Mouse (Mus musculus): ENCODE data around the gene Plcb1. TPM values are rescaled to one million over a fixed set of nuclear protein-coding genes. Genes with fewer than 3 reads are reported as not detected.

The Plcb1 gene
- polyA plus RNA-seq (2015; fragmentation: Nextera tagmentation; extraction: Ambion mirVana), result 0.72 and 1.5 TPM in 2 replicates

DNA sequence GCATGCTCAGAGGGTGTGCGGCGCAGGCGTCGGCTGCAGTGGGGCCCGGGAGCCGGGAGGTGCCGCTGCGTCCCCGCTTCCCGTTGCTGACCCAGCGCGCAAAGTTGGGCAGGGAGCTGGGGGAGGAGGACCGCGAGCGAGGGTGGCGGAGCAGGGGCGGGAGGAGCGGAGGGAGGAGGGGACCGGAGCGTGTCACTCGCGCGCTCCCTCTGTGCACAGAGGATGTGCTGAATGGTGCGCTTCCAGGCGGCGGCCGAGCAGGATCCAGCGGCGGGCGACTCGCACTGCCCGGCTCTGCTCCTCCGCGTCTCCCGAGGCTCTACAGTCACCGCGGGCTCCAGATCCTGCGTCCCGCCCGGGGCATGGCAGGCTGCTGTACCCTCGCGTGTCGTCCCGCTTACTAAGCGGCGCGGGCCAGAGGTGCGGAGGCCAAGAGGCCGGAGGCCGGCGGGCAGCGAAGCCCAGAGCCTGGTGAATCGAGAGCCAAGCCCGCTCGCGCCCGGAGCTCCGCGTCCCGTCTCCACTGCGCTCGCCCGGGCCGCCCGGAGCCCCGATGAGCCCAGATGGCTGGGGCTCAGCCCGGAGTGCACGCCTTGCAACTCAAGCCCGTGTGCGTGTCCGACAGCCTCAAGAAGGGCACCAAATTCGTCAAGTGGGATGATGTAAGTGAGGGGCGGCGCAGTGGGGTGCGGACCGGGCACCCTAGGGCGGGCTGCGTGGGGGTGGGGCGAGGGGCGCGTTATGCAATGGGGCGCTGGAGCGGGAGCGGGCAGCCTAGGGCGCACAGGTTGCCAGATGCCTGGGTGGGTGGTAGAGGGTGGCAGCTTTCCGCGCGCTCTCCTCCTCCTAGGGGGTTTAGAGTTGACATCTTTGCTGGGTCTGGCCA is at the start of gene Plcb1:
TSS of gene Plcb1 (plus strand) at position 98 of the 886 bp plus-strand sequence.
- no peak for DNase-seq (ENCODE audit: low spot score)

DNA sequence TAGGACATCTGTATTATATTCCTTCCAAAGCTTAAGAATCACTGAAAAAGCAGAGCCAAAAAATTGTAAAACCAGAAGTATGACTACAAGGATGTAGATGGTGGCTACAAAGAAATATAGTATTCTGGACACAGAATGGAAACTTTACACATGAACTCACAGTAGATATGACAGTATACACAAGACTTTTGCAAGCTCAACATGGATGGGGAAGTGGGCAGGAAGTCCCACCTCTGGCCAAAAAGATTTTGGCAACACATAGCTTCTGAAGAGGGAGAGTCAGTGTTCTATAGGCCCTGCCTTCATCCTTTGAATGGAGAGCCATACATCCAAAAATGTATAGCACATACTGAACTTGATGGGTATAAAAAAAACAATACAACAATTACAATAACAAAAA is 30.3 kb upstream of the Plcb1 start:
- DNase-seq (ENCODE audit: low spot score), result no peak

DNA sequence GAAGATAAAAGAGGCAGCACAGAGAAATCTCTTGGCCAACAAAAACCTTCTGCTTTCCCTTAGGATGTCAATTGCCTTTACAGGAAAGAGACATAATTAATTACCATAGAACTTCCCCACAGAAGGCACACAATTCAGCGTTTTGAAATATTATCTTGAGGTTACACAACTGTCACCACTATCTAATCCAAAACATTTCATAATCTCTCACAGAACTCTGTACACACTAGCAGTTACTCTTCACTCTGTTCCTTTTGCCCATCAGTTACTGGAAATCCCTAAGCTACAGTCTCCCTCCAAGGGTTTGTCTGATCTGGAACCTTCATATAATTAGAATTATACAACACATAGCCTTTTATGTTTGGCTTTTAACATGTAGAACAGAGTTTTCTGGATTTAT is 29.8 kb upstream of the Plcb1 start:
- no peak for DNase-seq (ENCODE audit: low spot score)

DNA sequence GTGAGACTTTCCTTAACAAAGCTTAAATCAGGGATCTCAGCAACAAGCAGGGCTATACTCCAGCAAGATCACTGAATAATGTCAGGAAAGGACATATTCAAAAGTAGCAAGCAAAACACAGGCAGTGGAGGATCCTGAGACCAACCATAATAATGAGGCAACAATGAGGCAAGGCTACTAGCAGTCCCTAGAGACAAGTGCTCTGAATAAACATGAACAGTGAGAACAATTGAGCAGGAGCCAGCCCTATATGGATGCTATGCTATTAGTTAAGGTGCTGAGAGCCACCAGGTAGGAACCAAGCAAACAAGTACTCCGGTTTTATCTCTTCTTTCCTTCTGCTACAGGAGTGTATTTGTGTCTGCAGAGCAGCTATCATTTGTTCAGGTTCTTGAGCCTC is 24.8 kb upstream of the Plcb1 start:
- DNase-seq (ENCODE audit: low spot score), result no peak

DNA sequence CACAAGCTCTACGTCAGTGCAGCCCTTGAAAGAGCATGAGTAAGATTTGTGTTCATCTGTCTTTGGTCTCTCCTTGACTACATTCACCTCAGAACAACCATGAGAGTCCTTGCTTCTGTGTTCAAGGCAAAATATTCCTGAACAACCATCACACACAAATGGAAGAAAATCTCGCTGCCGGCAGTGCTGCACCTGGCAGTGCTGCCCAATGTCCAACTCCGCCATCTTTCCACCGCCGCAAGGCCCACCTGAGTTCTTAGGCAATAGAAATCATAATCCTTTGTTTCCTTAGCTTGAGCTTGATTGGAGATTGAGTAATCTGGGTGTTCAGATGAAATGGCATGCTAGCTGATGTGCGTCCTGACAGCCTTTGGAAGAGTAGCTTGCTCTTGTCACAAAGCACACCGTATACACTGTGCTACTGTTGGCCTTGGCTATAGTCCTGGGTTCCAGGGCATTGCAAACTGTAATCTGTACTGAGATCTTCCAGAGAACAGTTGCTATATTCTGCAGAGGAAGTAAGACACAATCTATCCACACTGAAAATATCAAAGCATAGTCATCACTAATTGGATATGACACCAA is 22.4 kb upstream of the Plcb1 start:
- no peak for DNase-seq (ENCODE audit: low spot score)

DNA sequence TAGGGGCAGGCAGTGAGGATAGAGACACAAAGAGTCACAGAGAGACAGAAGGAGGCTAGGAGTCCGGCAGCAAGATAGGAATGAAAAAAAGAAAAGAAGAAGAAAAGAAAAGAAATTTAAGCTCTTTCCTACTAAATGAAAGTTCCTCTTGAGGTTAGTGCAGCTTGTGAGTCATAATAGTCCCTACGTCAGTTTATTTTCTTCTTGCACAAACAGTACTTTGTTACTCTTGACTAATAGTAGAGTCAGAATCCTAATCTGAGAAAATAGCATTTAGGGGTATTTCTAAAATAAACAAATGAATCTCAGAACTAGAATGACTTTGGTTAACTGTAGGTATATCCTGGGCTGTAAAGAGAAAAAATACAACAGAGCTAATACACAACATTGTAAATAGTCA is 21.4 kb upstream of the Plcb1 start:
- DNase-seq (ENCODE audit: low spot score), result no peak

DNA sequence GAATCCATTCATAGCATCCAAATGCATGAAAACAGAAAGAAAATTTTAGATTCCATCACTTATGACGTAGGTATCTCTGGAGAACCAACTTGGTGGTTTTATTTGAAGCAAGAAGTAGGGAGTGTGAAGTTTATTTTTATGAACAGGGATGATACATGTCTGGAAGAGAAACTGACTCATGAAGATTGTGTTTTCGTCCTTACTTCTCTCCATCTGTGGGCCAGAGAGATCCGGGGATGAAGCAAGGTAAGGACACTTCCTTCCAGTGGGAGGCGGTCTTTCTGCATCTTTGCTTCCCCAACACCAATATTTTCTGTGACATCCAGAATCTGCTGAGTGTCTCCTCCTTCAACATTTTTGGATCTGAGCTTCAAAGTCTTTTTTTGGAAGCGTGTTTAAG is 6.0 kb upstream of the Plcb1 start:
- DNase-seq (ENCODE audit: low spot score), result no peak

DNA sequence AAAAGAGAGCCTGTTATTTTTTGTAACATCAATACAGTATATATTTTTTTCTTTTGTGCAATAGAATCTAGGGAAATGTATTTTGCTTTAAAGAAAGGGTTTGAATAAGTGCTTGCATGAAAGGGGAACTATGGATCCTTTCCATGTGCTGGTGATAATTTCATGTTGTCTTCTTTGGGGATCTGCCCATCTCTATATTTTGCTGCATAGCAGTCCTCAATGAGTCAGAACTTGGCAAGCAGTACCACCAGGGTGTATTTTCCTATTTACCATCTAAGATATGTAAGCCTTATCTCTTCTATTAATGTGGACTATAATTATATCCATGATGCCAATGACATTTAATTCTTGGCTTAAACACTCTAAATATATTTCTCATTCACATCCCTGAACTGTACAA is 5.6 kb upstream of the Plcb1 start:
- no peak for DNase-seq (ENCODE audit: low spot score)

DNA sequence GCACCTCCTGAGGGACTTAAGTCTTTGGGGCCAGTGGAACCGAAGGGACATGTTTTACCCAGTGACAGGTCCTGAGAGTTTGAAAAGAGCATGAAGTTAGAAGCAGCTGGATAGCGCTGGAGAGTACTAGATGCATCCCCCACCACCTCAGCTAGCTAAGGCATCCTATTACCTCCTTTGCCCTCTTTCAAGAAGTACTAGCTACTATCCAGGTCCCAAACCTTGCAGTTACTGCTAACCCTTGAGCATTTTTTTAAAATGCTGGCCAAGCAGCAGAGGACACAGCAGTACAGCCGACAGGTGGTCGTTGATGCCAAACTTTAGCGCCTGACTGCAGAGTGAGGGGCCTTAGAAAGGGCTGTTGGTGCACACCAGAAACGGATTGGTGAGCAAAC is 986 bp downstream of the Plcb1 start:
- no peak for DNase-seq (ENCODE audit: low spot score)

DNA sequence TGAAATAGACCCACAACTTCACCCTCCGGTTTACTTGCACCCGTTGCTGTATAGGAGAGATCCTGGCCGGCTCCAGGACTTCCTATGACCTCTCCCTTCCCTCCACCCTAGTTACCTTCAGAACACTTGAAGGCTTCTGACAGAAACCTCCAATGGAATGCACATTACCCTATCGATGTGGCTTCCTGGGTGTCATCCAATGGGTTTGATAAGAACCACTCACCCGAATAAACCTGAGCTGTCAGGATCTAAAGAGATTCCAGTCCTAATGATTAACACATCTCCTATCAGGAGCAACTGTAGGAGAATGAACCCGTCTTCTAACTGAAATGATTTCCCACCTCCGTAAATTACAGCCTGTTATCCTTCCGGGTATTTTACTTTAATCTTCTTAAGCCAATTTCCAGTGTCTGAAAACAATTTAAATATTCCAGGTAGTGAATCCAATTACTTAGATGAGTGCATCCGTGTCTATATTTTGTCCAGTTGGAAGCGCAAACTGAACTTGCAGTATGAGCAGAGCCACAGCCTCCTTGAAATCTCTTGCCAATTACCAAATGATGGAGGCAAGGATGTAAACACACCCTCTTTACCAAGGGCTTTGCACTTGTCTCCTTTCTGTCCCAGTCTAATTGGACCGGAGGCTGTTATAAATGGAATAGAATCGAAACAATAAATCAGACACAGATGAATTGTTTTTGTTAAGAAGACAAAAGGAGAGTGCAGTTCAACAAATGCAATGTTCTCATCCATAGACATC is 1.6 kb downstream of the Plcb1 start:
- no peak for DNase-seq (ENCODE audit: low spot score)

DNA sequence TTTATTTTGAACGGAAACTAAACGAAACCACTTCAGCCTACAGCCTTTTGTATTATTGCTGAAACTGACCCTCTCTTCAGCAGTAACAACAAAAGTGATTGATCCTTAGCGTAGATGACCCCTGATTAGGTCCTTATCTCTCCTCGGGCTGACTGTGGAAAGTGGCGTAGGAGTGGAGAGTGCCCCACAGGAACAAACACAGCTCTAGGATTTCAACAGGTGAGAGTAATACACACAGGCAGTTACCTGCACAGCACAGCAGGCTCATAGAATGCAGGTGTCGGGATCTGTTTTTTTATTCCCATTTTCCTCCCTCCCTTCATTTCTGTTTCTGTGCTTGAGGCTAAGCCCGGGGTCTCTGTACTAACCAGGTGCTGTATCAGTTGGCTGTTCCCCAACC is 7.1 kb downstream of the Plcb1 start:
- no peak for DNase-seq (ENCODE audit: low spot score)

DNA sequence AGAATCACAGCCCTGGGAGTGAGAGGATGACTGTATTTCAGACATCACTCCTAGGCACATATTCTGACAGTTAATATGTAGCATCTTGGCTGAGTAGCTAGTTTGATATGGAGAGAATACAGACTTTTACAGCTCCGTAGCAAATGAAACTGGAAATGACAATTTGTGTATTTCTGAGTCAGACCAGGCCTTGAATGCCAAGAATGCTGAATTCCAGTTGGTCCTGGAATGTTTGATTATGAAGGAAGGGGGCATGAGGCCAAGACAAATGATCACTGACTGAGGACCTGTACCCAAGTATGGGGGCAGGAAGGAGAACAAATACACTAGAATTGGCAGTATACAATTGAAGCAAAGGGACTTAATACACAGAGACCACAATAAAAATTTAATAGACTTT is 14.4 kb downstream of the Plcb1 start:
- no peak for DNase-seq (ENCODE audit: low spot score)

DNA sequence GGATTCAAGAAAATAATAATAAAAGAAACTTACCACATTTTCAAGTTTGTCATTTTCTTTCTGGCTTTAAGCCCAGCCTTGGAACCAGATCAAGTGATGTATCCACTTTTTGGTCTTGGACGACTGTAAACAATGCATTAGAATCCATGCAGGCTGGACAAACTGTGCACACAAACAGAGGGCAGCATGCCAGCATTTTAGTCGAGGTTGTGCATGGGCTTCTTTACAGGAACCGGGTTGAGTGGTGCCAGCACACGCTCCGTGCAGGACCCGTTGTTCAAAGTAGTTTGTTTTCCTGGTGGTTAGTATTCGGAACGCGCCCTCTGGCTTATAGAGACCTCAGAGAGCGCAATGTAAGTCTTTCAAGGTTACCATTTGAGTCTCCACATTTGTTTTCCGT is 30.5 kb downstream of the Plcb1 start:
- DNase-seq (ENCODE audit: low spot score), result no peak

DNA sequence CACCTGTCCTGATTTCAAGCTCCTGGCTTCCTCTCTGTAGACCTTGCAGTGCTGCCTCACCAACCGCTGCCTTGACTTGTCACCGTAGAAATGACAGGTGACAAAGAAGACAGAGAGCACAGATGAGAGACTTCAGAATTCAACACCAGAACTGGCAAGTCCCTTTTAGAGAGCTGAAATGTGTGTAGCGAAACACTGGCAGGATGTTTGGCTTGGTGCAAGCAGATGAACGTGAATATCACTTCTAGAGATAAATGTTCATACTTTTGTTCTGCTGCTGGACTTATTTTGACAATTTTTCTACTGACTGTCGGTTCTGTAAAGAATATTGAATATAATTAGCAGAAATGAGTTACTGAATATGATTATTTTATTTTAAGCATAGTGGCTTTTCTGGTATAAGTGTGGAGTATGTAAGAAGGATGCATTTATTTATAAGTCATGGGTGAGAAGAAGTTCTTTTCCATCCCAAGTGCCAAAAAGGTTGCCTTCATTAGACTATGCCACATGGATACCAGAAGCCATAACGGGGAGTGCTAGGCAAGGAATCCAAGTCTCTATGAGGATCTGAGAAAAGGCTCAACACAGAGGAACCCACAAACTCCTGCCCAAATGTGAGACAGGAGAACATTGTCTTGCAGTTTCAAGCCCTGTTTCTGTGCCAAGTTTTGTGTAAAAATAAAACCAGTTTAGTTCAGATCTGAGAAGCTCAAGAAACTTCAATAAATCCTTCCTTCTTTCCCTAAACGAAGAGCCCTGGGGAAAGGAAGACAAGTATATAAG is 31.4 kb downstream of the Plcb1 start:
- no peak for DNase-seq (ENCODE audit: low spot score)

DNA sequence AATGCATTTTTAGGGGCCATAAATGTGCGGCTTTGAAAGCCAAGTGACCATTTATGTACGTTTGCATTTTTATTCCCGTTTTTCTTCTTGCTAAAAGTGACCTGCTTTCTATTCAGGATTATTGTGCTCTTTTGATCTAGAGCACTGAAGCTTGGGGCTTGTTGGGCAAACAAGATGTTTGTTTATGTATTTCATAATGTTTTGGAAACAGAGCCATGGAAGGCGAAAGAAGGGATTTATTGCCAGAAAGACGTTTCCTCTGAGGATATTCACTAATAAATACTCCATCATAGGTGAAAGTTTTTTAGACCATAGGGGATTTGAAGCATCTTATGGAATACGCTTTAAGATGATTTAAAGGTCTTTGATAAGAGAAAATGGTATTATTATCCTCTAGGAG is 35.3 kb downstream of the Plcb1 start:
- DNase-seq (ENCODE audit: low spot score), result no peak

DNA sequence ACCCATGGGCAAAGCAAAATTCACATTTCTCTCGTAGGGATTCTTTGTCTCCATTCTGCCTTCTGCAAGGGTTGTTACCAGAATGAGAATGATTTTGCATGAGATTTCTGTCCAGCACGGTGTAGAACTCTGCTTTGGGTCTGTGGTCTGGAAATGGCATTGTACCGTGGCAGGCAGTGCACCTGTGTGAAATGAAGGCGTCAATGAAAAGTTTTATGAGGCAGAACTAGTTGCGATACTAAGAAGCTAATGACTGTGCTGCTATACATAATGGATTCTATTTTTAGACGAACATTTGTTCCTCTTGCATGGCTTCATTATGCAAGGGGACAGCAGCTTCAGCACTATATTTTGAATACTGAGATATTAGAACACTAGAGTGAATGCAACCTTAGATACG is 39.8 kb downstream of the Plcb1 start:
- DNase-seq (ENCODE audit: low spot score), result no peak

DNA sequence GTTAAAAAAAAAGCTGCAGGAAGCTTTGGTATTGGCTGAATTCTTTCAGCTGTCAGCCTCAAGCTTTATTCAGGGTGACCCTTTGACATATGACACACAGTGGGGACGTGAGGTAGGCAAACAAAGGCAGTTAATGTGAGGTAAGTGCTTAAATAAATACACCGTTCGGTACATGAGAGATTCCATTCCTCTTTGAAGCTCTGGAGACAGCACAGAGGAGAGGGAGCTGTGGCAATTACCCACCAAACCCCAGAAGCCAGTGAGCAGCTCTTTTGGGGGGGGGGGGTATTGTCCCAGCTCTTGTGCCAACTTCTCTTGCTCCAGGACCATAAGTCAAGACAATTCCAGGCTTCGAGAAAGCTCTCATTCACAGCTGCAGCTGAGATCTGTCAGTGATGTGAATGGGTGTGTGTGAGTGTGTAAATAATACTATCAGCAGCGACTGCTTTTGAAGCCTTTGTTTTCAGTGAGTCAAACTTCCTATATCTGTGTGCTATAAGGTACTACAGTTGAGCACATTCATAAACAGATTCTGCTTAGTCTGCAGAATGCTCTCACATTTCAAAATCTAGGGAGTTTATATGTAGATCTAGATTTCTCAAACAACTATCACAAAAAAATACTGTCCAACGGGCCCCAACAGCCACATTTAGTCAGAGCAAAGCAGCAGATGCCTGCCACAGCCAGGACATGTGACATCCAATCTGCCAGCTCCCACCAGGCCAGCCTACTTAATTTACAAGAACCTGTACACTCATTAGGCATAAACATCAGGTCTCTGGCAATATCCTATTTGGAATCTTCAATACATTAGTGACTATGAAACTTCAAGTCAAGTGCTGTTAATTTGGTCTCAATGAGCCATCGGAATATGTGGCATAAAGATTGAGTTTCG is 40.5 kb downstream of the Plcb1 start:
- no peak for DNase-seq (ENCODE audit: low spot score)

DNA sequence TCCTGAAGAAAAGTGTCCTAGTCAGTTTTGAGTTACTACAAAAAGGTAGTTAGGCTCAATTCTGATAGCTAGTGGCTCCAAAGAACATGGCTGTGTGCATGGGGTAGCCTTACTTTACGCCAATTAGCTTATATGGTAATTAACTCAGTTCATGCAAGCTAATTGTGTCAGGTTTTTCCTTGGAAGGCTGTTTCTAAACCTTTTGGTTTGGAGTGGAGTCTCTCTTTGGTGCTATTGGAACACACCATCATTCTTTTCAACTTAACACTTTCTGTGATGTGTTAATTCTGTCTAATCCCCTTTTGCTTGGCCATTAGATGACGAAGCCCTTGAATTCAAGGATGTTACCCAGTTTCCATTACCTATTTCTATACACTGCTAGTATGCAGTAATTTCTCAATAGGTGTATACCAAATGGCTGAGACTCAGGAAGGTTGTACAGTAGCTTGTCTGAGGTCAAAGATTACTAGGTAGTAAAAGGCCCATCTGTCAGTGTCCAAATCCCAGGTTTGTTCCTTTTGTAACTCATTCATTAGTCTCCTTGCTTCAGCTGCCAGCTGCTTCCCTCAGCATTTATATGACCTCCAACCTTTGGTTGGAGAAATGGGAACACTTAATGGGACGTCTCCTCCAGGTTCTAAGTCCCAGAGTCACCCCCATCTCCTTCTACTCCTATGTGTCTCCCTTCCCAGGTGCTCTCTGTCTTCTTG is 42.1 kb downstream of the Plcb1 start:
- no peak for DNase-seq (ENCODE audit: low spot score)

DNA sequence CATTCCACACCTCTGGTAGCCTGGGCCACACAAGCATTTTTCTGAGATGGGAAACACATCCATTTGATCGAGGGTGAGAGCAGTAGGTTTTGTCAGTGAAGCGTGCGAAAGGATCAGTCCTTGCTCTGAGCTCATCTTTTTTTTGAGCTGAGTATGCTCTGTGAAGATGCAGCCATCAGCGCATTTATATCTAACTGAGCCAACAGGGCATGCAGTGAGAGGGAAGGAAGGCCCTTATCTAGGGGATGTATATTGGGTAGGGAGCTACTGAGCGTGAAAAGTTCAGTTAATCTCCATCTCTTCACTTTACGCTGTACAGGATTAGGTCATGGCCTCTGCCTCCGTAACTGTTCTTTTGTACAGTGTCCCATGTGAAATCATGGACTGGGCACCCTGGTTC is 46.0 kb downstream of the Plcb1 start:
- no peak for DNase-seq (ENCODE audit: low spot score)

DNA sequence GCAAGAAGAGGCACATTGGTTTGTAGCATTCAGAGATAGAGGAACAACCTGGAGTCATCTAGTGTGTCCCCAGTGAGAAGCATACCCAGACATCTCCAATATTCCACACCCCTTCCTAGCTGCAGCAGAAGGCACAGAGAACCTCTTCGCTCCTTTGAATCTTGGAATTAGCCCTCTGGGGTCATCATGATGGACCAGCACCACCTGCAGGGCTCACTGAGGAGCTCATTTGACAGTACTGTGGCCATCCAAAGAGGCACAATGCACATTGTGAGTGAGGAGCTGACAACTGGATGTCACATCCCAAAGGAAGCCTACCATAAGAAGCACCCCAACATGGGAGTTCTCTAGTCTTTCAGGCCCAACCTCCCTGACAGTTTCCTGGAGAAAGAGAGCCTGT is 50.2 kb downstream of the Plcb1 start:
- DNase-seq (ENCODE audit: low spot score), result no peak
